Mouse (Mus musculus) erythroblast, embryonic 14.5 days (primary cell): ENCODE results near the gene Rhog.

Experiments used
- GATA1 ChIP-seq: IDR thresholded peaks from 2 replicates; pipeline ENCODE4 v1.6.1; 2012; ENCODE audit warnings: low read length, inconsistent platforms, mixed read lengths
- TAL1 ChIP-seq: IDR thresholded peaks from 3 replicates; pipeline ENCODE4 v1.6.1; 2012; ENCODE audit warnings: low read length, inconsistent platforms, mixed read lengths

DNA sequence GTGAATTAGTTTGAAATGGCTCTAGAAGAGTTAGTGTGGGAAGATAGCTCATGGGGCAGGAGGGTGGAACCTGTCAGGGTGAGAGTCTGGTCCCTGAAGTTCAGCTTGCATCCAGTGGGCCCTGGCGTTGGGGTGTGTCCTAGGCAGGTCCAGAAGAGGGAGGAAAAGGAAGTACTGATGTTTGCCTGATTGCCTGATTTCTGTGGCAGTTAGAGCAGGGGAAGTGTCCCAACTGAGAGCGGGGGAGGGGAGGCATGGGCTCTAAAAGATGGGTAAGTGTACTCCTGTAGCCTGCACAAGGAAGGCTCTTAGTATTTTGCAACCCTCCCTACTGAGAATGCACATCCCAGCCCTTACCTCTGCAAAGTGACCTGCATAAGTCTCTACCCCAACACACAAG lies 12.0 kb downstream of the Rhog start:
- TF ChIP-seq GATA1, result no peak
- TF ChIP-seq TAL1, result no peak
